Mouse (Mus musculus) right cerebral cortex, postnatal 4 days (tissue): ENCODE data around the gene Qpctl.
A peak's percentile ranks its signal among the peaks of the same experiment; 100 is the strongest.

ENCODE experiments used
- DNase-seq: peaks from one replicate; pipeline ENCODE4 v3.0.0-alpha.2; 2022

The Qpctl gene

DNA sequence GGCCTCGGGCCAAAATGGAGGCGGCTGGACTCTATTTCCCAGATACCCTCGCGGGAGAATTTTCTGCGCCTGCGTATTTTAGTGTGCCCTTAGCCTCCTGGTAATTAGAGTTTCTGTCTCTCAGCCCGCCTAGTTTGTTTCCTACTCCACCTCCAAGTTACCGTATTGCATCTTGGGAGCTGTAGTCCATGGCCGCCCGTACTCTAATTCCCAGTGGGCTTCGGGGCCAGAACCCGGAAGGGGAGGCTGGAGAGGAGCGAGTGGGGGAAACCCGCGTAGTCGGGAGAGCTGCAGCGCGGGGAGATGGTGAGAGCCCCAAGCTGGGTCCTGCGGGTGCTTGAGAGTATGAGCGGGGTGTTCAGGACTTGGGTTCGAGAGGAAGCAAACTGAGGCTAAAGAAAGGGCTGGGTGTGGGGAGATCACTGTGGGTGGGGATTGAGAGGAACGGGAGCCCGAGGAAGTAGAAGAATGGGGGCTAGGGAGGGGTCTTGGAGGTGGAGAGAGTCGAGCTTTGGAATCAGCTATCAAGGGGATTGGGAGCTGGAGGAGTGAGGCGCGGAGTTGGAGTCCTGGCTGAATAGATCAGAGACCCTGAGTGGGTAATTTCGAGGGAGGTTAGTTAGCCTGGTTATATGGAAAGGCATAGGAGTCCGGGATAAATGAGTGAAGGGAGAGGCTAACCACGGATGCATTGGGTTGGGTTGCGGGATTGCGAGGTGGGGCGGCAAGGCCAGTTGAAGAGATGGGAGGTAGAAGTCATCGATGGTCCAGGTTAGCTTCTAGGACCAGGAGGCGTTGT is 29.3 kb downstream of the Qpctl start, which contains the start of gene Fbxo46:
Fbxo46 (plus strand) TSS at position 229 of the 799 bp plus-strand sequence.
- peak; percentile 85 for DNase-seq

DNA sequence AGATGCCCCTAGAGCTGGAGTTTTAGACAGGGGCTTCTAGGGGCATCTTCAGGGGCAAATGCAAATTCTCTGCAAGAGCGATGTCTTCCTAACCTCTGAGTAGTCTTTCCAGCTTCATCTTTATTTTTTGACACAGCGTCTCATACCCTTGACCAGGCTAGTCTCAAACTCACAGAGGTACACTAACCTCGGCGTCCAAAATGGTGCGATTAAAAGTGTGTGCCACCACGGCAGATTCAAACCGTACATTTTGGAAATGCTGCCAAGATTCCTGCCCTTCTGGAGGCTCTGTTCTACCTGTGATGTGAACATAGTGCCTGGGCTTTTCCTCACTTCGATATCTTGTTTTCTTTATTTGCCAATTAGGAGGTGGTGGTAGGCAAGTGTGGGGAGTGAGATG is 30.0 kb downstream of the Qpctl start:
- DNase-seq, result no peak

- peak; percentile 81 for DNase-seq
Measured at GRCm38 (mm10) chr7:19118028-19118771, 30.9 kb downstream of the Qpctl start, which contains the start of gene Gm4969. Gm4969 (minus strand) TSS chr7:19118368.

GRCm38 (mm10) chr7:19109565-19109964 is 39.5 kb downstream of the Qpctl start:
- no peak for DNase-seq

GRCm38 (mm10) chr7:19107436-19107835 is 41.7 kb downstream of the Qpctl start:
- no peak for DNase-seq

DNA sequence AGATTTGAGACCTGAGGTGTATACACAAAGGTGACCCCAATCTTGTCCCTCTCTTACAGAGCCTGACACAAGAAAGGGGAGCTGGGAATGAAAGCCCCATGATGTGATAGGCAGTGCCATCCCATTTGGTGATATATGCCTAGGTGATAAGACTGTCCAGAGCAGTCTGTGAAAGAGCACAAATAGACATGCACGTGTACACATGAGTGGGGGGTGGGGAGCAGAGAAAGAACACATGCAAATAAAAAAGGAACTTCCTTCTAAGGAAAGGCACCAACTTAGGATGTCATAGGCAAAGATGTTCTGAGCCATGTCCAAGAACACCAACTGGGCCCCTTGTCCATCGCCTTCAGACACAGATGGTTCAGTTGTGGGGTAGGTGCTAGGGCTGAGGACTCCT is 44.6 kb downstream of the Qpctl start:
- DNase-seq, result no peak

- no peak for DNase-seq
Measured at GRCm38 (mm10) chr7:19103741-19104140, 45.4 kb downstream of the Qpctl start.

DNA sequence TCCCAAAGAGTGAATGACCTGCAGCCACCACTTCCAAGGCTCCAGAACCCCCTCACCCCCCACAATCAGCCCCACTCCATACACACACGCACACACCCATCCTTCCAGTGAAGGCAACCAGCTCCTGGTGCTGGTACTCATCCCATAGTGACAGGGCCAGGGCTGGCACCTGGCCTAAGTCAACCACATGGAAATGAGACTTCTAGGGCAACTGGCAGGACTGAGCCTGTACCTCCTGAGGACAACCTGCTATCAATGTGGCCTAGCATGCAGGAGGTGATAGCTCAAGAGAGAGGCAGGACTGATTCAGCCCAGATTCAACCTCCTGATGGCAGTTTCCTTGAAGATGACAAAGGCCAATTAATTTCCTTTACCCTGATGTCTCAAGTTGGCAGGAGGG is 48.8 kb downstream of the Qpctl start:
- DNase-seq, result no peak

- no peak for DNase-seq
Measured at GRCm38 (mm10) chr7:19098811-19099210, 50.3 kb downstream of the Qpctl start.

DNA sequence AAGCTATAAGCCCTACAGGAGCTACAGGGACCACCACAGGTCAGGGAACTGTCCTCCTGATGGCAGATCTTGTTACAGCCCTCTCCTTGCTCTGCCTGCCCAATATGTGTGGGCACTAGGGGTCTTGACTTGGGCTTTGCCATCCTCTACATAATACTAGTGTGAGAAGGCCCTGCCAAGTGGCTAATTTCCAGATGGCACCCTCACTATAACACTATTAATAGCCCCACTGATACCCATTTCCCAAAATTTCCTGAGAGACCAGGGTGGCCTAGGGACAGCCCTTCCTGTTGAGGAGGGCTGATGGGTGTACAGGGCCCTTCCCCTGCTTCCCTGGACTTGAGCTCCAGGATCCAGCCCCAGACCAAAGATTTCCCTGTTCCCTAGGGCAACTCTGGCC is 51.2 kb downstream of the Qpctl start:
- no peak for DNase-seq

DNA sequence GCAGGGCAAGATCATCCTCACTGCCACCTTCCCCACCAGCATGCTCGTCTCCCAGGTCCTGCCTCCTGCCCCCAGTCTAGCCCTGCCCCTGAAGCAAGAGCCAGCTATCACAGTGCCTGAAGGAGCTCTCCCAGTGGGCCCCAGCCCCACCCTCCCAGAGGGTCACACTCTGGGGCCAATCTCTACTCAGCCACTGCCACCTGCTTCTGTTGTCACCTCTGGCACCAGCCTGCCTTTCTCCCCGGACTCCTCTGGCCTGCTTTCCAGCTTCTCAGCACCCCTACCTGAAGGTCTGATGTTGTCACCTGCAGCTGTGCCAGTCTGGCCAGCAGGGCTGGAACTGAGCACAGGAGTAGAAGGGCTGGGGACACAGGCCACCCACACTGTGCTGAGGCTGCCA is 51.9 kb downstream of the Qpctl start:
- DNase-seq, result no peak

DNA sequence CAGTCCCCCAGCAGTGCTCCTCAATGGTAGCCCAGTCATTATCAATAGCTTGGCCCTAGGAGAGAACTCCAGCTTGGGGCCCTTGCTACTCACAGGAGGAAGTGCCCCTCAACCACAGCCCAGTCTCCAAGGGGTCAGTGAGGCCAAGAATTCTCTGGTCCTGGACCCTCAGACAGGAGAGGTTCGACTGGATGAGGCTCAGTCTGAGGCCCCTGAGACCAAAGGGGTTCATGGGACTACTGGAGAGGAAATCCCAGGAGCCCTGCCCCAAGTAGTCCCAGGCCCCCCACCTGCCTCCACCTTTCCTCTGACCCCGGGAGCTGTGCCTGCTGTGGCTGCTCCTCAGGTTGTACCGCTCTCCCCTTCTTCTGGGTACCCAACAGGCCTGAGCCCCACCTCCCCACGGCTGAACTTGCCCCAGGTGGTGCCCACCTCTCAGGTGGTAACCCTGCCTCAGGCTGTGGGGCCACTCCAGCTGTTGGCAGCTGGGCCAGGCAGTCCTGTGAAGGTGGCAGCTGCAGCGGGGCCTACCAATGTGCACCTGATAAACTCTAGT is 52.6 kb downstream of the Qpctl start:
- DNase-seq, result no peak

DNA sequence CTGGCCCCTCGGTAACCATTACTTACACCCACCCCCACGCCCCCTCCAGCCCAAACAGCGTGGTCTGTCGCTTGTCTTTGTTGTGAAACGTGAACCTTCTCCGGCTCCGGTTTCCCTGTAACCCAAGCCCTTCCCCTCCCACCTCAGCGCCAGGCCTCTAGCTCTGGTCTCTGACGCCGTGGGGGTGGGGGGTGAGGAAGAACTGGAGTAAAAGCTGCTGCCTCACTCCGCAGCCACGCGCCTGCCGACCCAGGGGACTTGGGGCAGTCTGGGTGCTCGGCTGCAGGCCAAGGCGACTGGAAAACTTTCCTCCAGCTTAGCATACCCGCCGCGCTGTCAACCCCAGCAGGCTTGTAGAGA is 53.4 kb downstream of the Qpctl start:
- peak; percentile 55 for DNase-seq

GRCm38 (mm10) chr7:19094826-19095750 is 54.0 kb downstream of the Qpctl start:
- no peak for DNase-seq

- no peak for DNase-seq
Measured at GRCm38 (mm10) chr7:19094471-19094825, 54.6 kb downstream of the Qpctl start, which contains the start of gene Six5. Six5 (plus strand) TSS chr7:19094594.

DNA sequence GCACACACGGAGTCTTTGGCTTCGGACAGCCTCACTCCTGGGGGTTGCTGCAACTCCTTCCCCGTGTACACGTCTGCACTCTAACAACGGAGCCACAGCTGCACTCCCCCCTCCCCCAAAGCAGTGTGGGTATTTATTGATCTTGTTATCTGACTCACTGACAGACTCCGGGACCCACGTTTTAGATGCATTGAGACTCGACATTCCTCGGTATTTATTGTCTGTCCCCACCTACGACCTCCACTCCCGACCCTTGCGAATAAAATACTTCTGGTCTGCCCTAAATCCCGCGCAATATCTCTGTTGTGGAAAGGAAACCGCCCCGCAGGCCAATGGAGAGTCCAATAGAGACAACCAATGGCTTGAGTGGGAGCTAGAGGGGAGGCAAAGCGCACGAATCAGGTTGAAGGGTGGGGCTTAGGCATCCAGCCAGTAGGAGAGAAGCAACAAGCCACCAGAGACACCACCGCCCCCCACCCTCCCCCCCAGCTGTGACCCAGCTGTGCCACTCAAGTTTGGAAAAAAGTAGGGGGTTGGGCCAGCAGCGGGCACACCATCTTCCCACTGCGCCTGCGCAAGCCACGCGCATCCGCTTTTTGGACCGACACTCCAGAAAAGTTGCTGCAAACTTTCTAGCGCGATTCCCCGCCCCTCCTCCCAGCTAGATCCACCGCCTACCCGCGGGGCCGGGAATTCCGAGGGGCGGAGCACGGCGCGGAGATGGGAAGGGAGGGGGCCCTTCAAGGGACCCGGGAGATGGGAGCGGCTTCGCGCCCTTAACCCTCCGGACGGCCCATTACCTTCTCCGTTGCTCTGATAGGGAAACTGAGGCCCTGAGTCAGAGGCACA is 55.3 kb downstream of the Qpctl start:
- DNase-seq, result peak; percentile 85

DNA sequence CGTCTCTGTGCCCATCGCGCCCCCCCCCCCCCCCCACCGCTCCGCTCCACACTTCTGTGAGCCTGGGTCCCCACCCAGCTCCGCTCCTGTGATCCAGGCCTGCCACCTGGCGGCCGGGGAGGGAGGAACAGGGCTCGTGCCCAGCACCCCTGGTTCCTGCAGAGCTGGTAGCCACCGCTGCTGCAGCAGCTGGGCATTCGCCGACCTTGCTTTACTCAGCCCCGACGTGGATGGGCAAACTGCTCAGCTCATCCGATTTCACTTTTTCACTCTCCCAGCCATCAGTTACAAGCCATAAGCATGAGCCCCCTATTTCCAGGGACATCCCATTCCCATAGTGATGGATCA is 55.9 kb downstream of the Qpctl start:
- peak; percentile 70 for DNase-seq

DNA sequence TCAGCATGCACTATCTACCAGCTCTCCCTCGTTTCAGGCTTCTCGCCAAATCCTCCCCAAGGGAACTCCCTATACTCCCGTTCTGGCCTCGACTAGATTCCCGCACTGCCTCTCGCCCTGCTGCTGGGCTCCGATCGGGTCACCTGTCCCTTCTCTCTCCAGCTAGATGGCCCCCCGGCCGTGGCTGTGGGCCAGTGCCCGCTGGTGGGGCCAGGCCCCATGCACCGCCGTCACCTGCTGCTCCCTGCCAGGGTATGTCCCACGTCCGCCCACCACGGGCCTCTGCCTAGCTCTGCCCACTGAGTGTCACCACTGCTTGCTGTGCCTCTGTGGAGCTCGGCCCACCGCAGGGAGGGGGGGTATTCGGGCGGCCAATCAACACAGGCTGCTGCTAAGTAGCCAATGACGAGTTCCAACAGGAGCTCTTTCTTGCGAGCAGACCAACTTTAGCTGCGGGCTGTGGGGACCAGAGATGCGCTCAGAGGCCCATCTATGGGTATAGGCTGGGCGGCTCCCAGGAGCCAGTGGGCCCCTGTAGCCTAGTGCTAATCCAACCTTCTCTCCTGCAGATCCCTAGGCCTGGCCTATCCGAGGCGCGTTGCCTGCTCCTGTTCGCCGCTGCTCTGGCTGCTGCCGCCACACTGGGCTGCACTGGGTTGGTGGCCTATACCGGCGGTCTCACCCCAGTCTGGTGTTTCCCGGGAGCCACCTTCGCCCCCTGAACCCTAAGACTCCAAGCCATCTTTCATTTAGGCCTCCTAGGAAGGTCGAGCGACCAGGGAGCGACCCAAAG is 56.5 kb downstream of the Qpctl start:
- peak; percentile 53 for DNase-seq

GRCm38 (mm10) chr7:19091913-19092312 is 57.2 kb downstream of the Qpctl start:
- DNase-seq, result no peak
